Mouse (Mus musculus) brain, embryonic 18.5 days (tissue): ENCODE results near the gene Gstm7.

Experiments used
- DNase-seq: peaks from one replicate; pipeline ENCODE4 v3.0.0-alpha.2; 2012; ENCODE audit warnings: low read depth, low spot score

Gene Gstm7

DNA sequence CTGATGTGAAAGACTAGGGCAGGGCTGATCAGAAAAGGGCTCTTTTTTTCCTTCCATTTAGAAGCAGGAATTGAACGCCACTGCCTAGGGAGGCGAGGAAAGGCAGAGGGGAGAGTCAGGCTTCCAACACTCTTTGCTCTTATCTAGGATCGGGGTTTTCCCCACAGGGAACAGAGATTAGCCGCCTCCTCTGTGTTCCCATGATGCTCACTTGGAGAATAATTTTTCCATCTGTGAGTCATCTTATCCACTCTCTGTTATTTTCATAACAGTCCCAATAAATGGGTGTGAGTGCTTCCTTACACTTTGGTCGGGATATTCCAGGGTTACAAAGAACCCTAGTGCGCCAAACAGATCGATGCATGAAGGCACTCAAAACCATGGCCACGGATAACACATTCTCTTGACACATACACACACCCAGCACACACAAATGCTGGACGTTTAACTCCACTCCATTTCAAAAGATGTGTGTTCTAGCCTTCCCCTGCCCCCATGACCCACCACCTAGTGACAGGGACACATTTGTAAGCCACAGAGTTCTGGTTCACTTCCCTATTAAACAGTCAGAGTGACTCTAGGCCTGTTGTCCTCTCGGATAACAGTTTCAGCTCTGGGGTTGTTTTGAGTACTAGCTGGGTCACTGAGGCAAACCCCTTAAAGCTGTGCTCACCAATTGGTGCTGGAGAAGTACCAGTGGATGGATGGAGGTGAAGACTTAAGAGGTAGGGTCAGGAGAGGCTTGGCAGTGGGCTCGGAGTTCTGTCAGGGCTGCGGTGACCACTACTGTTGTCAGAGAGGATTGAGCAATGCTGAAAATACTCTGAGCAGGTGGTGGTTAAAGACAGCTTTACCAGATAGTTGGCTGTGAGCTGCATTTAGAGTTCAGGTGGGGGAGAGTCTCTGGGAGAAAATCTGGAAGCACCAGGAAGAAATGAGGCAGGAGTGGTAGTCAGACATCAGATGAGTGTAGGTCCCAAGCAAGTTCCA lies 53.6 kb downstream of the Gstm7 start:
- no peak for DNase-seq

DNA sequence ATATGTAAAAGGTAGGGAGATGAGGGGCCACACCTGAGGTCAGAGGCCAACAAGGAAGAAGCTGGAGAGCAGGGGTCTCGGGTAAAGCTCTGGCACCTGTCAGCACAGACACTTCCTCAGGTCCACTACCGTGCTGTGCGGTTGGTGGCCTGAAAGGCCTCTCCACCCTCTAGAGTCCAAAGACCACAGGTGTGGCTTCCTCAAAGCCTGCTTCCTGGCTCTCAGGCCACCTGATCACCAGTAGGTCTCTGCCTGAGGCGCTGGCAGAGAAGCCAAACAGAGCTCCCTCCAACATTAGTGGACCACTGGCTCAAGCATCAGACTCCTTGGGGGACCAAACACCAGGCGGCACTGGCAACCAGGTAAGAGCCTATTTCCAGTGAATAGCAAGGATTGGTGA lies 54.6 kb downstream of the Gstm7 start, which contains the start of gene Eps8l3:
Gene Eps8l3, plus strand, starts transcription at position 225 of the 400 bp plus-strand sequence.
- no peak for DNase-seq
